Mouse (Mus musculus): ENCODE measurements at regions not wholly inside any gene's neighbourhood (a gene's known extent, or its start where the extent isn't known, plus 50 kb on each side); places are given as distances from the start of the nearest gene placed in this dataset.

GRCm38 (mm10) chr16:93003830-93004229 lies 177.9 kb upstream of the Runx1 start:
- H3K9me3 ChIP-seq: no peaks in the 10 kb centered on the region

DNA sequence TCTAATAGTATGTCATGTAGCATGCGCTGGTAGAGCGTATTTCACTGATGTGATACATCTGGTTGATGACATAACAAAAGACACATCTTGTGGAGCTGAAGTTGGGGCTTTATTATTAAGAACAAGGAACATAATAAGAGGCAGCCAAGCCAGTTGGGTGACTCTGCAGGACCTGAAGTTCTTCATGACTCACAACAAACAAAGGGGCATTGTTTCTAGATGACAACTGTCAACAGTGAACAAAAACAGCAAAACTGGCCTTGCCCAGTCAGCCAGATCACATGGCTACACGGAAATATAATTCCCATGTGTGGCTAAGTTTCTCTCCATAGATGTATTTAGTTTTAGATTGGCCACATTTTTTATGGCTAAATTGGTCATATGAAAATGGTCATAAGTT lies 172.7 kb upstream of the Runx1 start:
- no peak for ATAC-seq (ENCODE audit: insufficient number of reproducible peaks, insufficient read depth, low FRiP score, low TSS enrichment, low read depth)
- no peaks in the 10 kb centered on the region for H3K36me3 ChIP-seq
- no peaks in the 10 kb centered on the region for H3K27me3 ChIP-seq
- H3K9ac ChIP-seq: no peak overlapping the region
- WGBS: 87% methylated on average over 3 of the region's 3 CpGs
- no peaks in the 10 kb centered on the region for H3K4me1 ChIP-seq
- H3K27ac ChIP-seq: no peak overlapping the region
- H3K4me2 ChIP-seq: no peak overlapping the region
- no peak overlapping the region for H3K4me3 ChIP-seq
- no peaks in the 10 kb centered on the region for H3K9me3 ChIP-seq

More at GRCm38 (mm10) chr16:93003830-93004229, 177.9 kb upstream of the Runx1 start:
- ATAC-seq (ENCODE audit: insufficient number of reproducible peaks, insufficient read depth, low FRiP score, low TSS enrichment, low read depth): no peak
- Histone ChIP-seq H3K27me3 (peaks cover 16% of the 10 kb centered on the region), H3K9ac (no peak overlapping the region), H3K4me3 (no peak overlapping the region), H3K4me2 (no peak overlapping the region), H3K36me3 (no peaks in the 10 kb centered on the region), H3K4me1 (peaks cover 10% of the 10 kb centered on the region), H3K27ac (no peak overlapping the region)
- WGBS: 75% methylated on average over 4 of the region's 4 CpGs

GRCm38 (mm10) chr16:92997636-92998035 lies 171.7 kb upstream of the Runx1 start:
- Histone ChIP-seq H3K36me3 (no peaks in the 10 kb centered on the region), H3K4me3 (no peak overlapping the region), H3K9ac (no peak overlapping the region), H3K4me1 (no peaks in the 10 kb centered on the region), H3K9me3 (no peaks in the 10 kb centered on the region), H3K27ac (no peak overlapping the region), H3K4me2 (no peak overlapping the region), H3K27me3 (no peaks in the 10 kb centered on the region)
- ATAC-seq (ENCODE audit: insufficient number of reproducible peaks, insufficient read depth, low FRiP score, low TSS enrichment, low read depth): no peak
- WGBS: 82% methylated on average over 6 of the region's 6 CpGs

DNA sequence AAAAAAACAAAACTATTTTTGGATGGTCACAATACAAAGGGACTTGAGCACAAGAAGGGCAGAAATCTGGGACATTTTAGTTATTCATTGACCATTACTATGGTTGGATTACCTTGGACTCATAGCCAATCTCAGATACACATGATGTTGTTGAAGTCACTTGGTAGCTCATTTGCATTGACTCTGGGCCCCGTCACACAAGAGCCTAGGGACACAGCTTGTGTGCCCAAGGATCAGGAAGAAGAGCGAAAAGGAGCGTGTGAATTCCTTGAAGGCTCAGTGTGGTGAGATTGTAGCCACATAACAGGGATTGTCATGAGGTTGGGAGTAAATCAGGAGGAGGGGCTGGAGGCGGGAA lies 170.0 kb upstream of the Runx1 start:
- Histone ChIP-seq H3K9ac (no peak overlapping the region), H3K4me2 (no peak overlapping the region), H3K27ac (no peak overlapping the region), H3K9me3 (no peaks in the 10 kb centered on the region), H3K36me3 (no peaks in the 10 kb centered on the region), H3K4me1 (no peaks in the 10 kb centered on the region), H3K4me3 (no peak overlapping the region), H3K27me3 (no peaks in the 10 kb centered on the region)
- WGBS: 91% methylated on average over 4 of the region's 4 CpGs
- ATAC-seq (ENCODE audit: insufficient number of reproducible peaks, insufficient read depth, low FRiP score, low TSS enrichment, low read depth): no peak

- H3K36me3 ChIP-seq: no peaks in the 10 kb centered on the region
- H3K9me3 ChIP-seq: no peaks in the 10 kb centered on the region
- H3K4me2 ChIP-seq: no peak overlapping the region
- no peak overlapping the region for H3K27ac ChIP-seq
- H3K27me3 ChIP-seq: no peaks in the 10 kb centered on the region
- no peak for ATAC-seq (ENCODE audit: insufficient number of reproducible peaks, insufficient read depth, low FRiP score, low TSS enrichment, low read depth)
- H3K4me1 ChIP-seq: no peaks in the 10 kb centered on the region
- WGBS: 75% methylated on average over 13 of the region's 13 CpGs
- no peak overlapping the region for H3K4me3 ChIP-seq
- H3K9ac ChIP-seq: no peak overlapping the region
Observed at GRCm38 (mm10) chr16:92995132-92995992, 169.4 kb upstream of the Runx1 start.

DNA sequence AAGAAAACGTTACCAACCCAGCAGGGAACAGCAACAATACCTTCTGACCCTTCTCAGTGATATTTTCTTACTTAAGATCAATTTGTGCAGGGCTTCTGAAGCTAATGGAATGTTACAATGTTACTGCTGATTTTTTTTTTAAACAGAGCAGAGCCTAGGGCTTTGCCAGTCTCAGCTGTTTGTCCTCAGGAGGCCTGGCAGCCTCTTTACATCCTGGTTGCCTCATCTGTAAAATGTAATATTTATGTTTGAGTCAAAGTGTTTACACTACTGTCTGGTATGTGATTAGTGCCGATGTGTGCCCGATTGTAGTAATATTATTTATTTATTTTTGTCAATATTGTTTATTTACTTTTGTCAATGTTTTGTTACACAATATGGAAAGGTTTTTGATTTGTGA lies 166.9 kb upstream of the Runx1 start:
- WGBS: 49% methylated on average over 3 of the region's 3 CpGs
- Histone ChIP-seq H3K4me1 (no peaks in the 10 kb centered on the region), H3K27me3 (no peaks in the 10 kb centered on the region; the same call in 1 of the 2 replicates), H3K9ac (no peak overlapping the region), H3K4me2 (no peak overlapping the region), H3K9me3 (no peaks in the 10 kb centered on the region), H3K36me3 (no peaks in the 10 kb centered on the region), H3K4me3 (no peak overlapping the region), H3K27ac (no peak overlapping the region)
- no peak for ATAC-seq (ENCODE audit: insufficient number of reproducible peaks, insufficient read depth, low FRiP score, low TSS enrichment, low read depth)

- no peaks in the 10 kb centered on the region for H3K9me3 ChIP-seq
- no peak overlapping the region for H3K4me2 ChIP-seq
- H3K27ac ChIP-seq: no peak overlapping the region
- H3K36me3 ChIP-seq: no peaks in the 10 kb centered on the region
- no peaks in the 10 kb centered on the region for H3K4me1 ChIP-seq
- H3K4me3 ChIP-seq: no peak overlapping the region
- WGBS: 64% methylated on average over 7 of the region's 7 CpGs
- no peak overlapping the region for H3K9ac ChIP-seq
- ATAC-seq (ENCODE audit: insufficient number of reproducible peaks, insufficient read depth, low FRiP score, low TSS enrichment, low read depth): no peak
- H3K27me3 ChIP-seq: no peaks in the 10 kb centered on the region; the same call in 1 of the 2 replicates
Observed at GRCm38 (mm10) chr16:92991405-92991804, 165.5 kb upstream of the Runx1 start.

GRCm38 (mm10) chr16:92988416-92988815 lies 162.5 kb upstream of the Runx1 start:
- H3K9ac ChIP-seq: no peak overlapping the region
- H3K27ac ChIP-seq: no peak overlapping the region
- no peak overlapping the region for H3K4me3 ChIP-seq
- H3K4me2 ChIP-seq: no peak overlapping the region
- peaks cover 8% of the 10 kb centered on the region; the same call in 1 of the 2 replicates for H3K4me1 ChIP-seq
- no peaks in the 10 kb centered on the region; the same call in 1 of the 2 replicates for H3K27me3 ChIP-seq
- 36% methylated on average over 1 of the region's 1 CpGs for WGBS
- no peaks in the 10 kb centered on the region for H3K36me3 ChIP-seq
- ATAC-seq (ENCODE audit: insufficient number of reproducible peaks, insufficient read depth, low FRiP score, low TSS enrichment, low read depth): no peak
- no peaks in the 10 kb centered on the region for H3K9me3 ChIP-seq

DNA sequence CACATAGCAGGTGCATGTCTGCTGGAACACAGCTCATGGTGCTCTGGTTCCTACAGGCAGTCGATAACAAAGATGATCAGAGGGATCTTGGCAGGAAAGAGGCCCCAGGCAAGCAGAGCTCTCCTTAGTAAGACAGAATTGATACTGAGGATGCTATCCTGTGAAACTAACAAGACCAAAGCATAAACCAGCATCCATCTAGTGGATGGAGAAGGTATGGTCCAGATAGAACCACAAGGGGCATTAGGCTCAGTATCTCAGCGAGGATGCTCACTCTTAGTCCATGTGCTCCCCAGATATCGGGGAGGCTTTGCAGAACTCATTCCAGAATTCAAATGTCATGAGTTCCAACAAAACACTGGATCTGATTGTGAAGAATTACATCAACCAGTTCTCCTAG lies 162.1 kb upstream of the Runx1 start:
- Histone ChIP-seq H3K27ac (no peak overlapping the region), H3K9me3 (no peaks in the 10 kb centered on the region), H3K4me1 (peaks cover 8% of the 10 kb centered on the region; the same call in 1 of the 2 replicates), H3K4me2 (no peak overlapping the region), H3K27me3 (no peaks in the 10 kb centered on the region; the same call in 1 of the 2 replicates), H3K4me3 (no peak overlapping the region), H3K36me3 (no peaks in the 10 kb centered on the region), H3K9ac (no peak overlapping the region)
- no peak for ATAC-seq (ENCODE audit: insufficient number of reproducible peaks, insufficient read depth, low FRiP score, low TSS enrichment, low read depth)
- 53% methylated on average over 3 of the region's 3 CpGs for WGBS

DNA sequence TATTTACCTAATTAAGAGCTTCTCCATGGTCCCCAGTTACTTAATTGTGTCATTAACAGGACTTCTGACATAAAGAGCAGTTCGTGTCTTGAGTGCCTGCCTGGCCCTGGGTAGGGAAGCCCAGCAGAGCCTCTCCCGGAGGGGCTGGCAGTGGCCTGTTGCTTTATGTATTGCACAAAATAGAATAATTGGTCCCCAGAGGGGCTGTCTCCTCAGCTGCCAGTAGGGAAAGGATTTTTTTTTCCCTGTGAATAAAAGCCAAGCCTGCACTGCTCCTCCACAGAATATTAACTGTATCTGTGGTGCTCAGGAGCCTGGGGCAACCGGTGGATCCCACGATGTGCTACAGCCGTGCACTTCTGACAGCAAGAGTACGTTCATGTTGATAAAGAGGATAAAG lies 159.8 kb upstream of the Runx1 start:
- no peak overlapping the region for H3K4me3 ChIP-seq
- no peaks in the 10 kb centered on the region for H3K9me3 ChIP-seq
- no peak for ATAC-seq (ENCODE audit: insufficient number of reproducible peaks, insufficient read depth, low FRiP score, low TSS enrichment, low read depth)
- H3K27me3 ChIP-seq: no peaks in the 10 kb centered on the region; the same call in 1 of the 2 replicates
- no peaks in the 10 kb centered on the region for H3K36me3 ChIP-seq
- H3K4me1 ChIP-seq: peaks cover 8% of the 10 kb centered on the region; the same call in 1 of the 2 replicates
- WGBS: 35% methylated on average over 6 of the region's 6 CpGs
- H3K4me2 ChIP-seq: no peak overlapping the region
- no peak overlapping the region for H3K27ac ChIP-seq
- no peak overlapping the region for H3K9ac ChIP-seq

- H3K4me1 ChIP-seq: peaks cover 8% of the 10 kb centered on the region; the same call in 1 of the 2 replicates
- H3K36me3 ChIP-seq: no peaks in the 10 kb centered on the region
- no peak overlapping the region for H3K4me2 ChIP-seq
- no peak overlapping the region for H3K9ac ChIP-seq
- WGBS: 88% methylated on average over 7 of the region's 7 CpGs
- ATAC-seq (ENCODE audit: insufficient number of reproducible peaks, insufficient read depth, low FRiP score, low TSS enrichment, low read depth): no peak
- no peaks in the 10 kb centered on the region for H3K9me3 ChIP-seq
- no peak overlapping the region for H3K4me3 ChIP-seq
- no peak overlapping the region for H3K27ac ChIP-seq
- no peaks in the 10 kb centered on the region; the same call in 1 of the 2 replicates for H3K27me3 ChIP-seq
Observed at GRCm38 (mm10) chr16:92982934-92983333, 157.0 kb upstream of the Runx1 start.

- WGBS: 53% methylated on average over 11 of the region's 11 CpGs
- no peak overlapping the region for H3K27ac ChIP-seq
- H3K4me2 ChIP-seq: no peak overlapping the region
- H3K4me3 ChIP-seq: no peak overlapping the region
- no peak overlapping the region for H3K9ac ChIP-seq
- H3K27me3 ChIP-seq: no peaks in the 10 kb centered on the region
- H3K4me1 ChIP-seq: no peaks in the 10 kb centered on the region
- no peaks in the 10 kb centered on the region for H3K9me3 ChIP-seq
- no peaks in the 10 kb centered on the region for H3K36me3 ChIP-seq
- ATAC-seq (ENCODE audit: insufficient number of reproducible peaks, insufficient read depth, low FRiP score, low TSS enrichment, low read depth): no peak
Observed at GRCm38 (mm10) chr16:92979620-92980330, 153.8 kb upstream of the Runx1 start.
